Mouse (Mus musculus) adrenal gland, postnatal 10 days (tissue): ENCODE results near the gene Aym1. TPM values are rescaled to one million over a fixed set of nuclear protein-coding genes. Genes with fewer than 3 reads are reported as not detected.
"Not testable (repeated sequence)": the region's sequence is repeated elsewhere in the genome, so short reads cannot be mapped to it uniquely, and the experiment has no call there.

Source experiments
- DNase-seq: peaks from one replicate; pipeline ENCODE4 v3.0.0; 2021; ENCODE audit warnings: mixed read lengths
- long read RNA-seq, 2 experiments: library from polyadenylated mRNA; stranded (forward); transcript quantifications; one replicate each; pipeline ENCODE4 v2.0.0; 2021
- total RNA-seq, 2 experiments: library from RNA; stranded (reverse); gene quantifications; 2 replicates each; pipeline ENCODE4 v1.2.3; 2021

Gene Aym1
- total RNA-seq: not detected
- long read RNA-seq, experiment 1: 0 reads
- long read RNA-seq, experiment 2: 0 reads

GRCm38 (mm10) chr5:113357186-113357585 is at the start of gene Aym1:
Aym1 (plus strand) TSS chr5:113357294.
- no peak for DNase-seq

DNA sequence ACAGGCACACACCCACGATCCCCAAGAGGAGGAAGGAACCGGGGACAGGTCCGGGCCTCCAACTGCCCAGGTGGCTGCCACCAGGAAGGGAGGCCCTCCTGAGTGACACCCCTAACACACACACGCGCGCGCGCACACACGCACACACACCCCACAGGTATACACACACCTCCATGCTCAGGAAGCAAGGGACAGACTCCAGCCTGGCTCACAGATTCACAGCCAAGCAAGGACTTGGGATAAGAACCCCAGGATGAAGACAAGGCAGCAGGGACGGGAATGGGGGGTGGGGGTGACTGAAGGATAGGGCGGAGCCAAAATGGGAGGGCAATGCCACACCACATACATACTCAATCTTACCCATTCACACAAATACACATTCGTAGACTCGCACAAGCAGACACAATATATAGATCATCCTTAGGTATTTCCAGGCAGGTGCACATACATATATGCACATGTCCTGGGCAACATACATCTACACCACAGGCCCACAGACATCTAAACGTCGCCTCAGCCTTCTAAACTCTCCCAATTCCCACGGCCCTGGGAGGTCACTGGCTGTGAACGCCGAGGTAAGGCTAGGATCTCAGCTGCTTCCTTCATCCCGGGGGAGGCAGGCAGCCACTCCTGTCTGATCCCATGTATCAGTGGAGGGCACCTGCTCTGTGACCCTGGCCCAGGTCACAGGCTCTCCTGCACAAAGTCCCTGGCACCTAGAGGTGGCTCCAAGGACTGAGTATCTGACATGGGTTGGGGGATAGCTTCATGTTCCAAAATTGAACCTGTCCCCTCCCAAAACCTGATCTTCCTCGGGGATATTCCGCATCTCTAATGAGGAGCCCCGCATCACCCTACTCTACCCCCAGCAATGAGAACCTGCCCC is 47.4 kb upstream of the Aym1 start:
- DNase-seq: no peak

DNA sequence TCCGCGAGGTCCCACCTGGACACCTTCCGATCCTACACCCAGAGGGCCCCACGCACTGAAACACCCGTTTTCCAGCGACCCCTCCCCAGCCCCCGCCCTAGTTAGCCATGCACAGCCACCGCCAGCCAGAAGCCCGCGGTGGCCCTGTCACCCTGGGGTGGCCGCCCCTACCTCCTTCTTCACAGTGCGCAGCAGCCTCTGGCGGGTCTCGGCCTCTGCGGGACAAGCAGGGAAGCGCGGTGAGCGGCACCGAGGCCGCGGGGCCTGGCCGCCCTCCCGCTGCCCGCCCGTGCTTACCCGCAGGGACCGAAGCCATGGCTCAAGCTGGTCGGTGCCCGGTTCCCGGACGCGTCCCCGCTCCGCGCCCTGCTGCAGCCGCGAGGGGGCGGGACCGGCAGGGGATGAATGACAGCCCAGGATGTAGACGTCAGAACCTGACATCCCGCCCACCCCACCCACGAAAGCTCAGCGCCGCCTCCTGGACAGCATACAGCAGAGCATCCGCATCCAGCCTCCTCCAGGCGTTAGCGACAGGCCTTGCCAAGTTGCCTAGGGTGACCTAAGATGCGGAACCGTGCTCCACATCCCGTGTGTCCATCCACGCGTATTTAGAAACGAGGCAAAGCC is 46.6 kb upstream of the Aym1 start, which contains the start of gene Sgsm1:
Sgsm1 (minus strand) TSS at position 410 of the 627 bp plus-strand sequence.
- DNase-seq: peak; percentile 74

GRCm38 (mm10) chr5:113313998-113314397 is 43.1 kb upstream of the Aym1 start:
- peak; percentile 79 for DNase-seq

DNA sequence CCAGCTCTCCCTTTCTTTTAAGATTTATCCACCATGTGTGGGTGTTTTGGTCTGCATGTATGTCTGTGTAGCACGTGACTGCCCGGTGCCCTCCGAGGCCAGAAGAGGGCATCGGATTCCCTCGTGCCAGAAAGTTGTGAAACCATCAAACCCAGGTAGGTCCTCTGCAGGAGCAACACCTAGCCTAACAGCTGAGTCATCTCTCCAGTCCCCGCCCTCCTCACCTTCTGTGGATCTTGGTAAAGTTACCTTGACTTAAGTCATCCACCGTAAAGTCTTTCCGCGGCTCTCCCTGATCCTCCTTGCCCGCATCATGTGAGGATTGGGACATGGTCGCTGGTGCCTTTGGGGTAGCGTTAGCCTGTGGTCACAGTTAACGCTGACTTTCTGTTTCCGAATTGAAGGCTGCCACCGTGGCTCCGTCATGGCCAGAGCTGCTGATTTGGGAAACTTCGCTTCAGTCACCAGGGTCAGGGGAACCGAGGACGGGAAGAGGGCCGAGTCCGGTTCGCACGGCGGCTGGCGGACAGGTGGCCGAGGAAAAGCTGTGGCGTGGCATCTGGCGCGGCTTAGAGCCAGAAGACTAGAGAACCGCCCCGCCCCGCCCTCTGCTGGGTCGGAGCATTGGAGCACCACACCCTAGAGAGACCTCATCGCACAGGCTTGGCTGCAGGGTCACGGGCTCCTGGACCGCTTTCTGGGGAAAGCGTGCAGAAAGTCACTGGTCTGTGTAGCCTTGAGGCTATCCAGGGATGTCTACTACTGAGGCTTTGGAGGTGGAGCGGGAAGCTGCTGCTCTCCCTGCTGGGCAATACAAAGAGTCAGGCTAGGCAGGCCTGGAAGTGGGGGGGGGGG is 33.1 kb upstream of the Aym1 start:
- peak; percentile 32 for DNase-seq

DNA sequence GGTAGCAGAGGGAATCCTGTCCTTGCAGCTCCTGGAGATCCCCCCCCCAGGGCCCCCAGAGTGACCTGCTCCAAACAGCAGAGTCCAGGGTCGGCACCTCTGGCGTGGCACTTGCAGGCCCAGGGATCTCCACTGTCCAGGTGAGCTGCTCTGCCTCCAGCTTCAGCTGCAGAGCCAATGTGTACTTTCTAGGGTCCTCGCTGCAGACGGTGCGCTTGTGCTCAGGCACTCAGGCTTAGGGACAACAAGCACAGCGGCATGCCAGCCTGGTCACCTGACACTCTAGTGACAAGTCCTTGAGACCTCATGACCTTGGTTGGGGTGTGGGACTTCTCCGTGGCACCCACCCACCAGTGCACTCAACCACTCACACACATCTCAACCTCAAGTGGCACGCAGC is 27.6 kb upstream of the Aym1 start:
- no peak for DNase-seq

DNA sequence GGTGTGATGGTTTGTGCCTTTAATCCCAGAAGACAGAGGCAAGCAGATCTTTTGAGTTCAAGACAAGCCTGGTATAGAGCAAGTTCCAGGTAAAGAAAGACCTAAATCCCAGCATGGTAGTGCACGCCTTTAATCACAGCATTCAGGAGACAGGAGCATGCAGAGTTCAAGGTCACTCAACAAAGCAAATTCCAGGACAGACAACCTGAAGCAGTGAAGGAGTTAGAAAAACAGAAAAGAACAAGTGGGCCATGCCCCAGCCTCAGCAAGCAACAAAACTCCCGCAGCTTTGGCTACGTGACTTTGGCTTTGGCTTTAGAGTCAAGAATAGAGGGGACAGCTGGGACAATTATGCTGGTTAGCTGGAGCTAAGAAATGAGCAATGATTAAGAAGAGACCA is 26.9 kb upstream of the Aym1 start:
- DNase-seq: no peak

DNA sequence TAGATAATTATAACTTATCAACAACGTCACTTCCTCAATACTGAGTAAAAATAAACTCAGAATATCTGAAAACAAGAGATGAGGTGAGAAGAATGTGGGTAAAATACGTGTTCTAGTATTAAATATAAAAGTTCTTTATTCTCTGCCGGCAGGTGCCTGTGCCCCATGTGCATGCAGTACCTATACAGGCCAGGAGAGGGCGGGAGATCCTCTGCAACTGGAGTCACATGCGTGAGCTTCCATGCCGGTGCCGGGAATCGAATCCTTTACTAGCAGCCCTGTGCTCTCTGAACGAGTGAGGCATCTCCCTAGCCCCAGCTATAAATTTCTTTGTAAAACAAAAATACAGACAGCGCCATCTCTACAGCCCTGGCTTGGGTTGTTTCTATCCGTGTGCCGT is 24.9 kb upstream of the Aym1 start:
- no peak for DNase-seq

DNA sequence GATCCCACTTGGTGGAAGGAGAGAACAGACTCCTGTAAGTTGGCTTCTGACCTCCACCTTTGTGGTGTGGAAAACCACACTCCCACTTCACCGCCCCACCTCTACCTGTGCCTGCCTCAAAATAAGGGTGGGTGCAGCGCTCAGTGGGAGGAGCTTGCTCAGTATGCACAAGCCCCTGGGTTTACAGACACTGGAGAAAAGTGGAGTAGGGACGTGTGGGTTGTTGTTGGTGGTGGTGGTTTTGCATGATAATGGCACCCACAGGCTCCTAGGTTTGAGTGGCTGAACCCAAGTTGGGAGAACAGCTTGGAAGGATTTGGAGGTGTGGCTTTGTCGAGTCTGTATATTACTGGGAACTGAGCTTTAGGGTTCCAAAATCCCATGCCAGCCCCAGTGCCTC is 24.2 kb upstream of the Aym1 start:
- no peak for DNase-seq

DNA sequence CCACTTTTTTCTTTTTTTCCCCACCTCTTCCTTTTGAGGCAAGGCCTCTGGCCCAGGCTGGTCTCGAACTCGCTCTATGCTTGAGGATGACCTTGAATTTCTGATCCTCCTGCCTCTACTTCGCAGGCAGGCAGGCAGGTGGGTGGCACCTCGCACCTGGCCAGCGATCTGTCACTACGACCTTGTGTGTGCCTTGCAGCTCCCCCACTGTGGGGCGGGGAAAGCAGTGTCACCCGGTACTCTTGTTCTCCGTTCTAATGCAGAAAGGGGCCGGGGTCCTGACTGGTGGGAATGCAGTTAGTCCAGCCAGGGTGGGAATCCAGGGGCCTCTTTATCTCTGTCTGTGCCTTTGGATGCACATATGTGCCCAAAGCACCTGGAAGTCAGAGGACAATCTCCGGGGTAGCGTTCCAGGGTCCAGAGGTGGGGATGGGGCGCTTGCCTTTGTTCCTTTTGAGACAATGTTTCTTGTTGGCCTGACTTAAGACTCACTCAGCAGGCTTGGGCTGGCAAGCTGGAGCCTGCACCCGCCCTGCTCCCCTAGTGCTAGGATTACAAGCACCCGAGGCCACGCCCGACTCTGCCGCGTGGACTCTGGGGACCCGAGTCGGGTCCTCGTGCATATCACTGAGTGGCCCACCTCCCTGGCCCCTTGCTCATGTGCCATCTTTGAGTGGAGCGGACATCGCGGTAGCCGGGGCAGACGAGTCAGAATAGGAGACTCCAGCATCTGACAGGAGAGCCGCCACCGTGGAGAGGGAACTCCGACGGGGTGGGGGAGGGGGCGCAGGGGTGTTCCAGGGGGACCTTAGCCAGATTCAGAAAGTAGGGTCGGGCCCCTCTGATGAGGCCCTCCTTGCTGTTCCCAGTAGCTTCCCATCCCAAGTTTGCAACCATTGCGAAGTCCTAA is 22.2 kb upstream of the Aym1 start:
- no peak for DNase-seq

DNA sequence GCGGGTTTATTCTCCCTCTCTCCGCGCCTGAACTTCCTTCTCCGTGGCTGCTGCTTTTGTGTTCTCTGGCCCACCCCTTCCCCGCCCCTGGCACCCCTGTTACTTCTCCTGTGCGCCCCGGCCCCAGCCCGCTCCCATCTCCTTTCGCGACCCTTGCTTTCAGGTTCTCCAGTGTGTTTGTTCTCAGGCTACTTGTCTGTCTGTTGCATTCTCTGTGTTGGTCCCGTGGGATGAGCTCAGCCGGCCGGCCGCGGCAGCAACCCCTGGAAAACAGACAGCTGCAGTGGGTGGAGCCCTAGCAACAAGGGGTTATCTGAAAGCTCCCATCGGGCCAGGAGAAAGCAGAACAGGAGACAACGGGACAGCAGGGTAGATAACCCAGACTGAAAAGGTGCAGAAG is 21.4 kb upstream of the Aym1 start:
- DNase-seq: no peak

- DNase-seq: no peak
Measured at GRCm38 (mm10) chr5:113336281-113336680, 20.8 kb upstream of the Aym1 start.

DNA sequence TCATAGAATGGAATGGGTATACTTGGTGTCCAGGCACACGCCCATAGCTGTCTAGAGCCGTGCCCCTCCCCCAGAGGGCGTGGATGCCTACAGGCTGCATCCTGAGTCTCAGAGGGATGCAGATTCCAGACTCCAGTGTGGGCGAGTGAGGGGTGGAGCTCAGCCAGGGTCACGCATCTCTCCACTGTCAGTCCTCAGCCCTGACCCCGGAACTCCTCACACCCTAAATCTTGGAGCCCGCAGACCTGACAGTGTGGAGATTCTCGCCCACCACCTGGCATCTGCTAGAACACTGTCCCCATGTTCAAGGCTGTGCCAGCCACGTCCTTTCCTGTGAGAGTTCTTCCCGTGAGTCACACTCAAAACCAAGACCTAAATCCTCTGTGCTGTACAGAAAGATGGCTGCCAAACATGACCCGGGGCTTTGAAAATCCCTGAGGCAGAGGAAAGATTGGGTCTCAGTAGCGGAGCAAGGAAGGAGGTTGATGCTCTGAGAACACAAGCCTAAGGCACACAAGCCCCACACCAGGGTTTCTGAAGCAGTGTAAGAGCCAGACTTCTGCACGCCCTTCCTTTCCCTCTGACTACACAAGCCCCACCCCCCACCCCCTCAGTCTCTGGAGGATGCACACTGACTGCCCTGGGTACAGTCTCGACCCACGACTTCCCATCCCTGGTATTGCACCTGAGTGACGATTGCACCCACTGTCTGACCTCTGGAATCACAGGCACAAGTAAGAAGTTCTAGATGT is 12.3 kb upstream of the Aym1 start:
- no peak for DNase-seq

DNA sequence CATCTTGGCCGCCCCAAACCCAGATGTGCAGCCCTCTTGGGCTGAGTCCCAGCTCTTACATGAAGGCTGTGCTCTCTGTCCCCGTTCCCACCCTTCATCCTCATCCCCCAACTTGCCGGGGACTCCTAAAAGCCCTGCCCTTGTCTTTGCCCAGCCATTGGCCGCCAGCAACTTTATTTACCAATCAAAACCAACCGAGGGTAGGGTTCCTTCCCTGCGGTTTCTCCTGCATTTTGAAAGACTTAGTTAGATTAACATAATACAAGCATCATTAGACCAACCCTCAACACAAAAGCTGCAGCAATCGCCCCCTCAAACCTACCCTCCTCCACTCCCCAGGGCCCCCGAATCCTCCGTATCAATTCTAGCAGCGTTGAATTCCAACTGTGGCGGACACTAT is 11.3 kb upstream of the Aym1 start:
- DNase-seq: no peak

DNA sequence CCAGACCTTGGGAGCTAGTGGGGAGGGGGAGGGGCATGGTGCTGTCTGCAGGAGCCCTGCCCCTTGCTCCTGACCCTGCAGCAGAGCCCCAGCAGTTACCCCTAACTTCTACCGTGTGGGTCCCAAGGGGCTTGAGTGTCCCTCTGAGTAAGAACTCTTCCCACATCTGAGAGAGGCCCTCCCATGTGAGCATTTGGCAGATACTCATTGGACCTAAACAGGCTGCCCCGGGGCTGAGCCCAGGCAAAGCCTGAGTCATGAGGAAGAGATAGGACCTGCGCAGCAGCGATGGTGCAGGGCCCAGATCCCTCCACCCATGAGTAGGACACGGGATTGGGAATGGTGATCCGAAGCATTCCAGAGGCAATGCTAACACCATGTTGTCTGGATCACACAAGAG is 10.4 kb upstream of the Aym1 start:
- DNase-seq: not testable (repeated sequence)

DNA sequence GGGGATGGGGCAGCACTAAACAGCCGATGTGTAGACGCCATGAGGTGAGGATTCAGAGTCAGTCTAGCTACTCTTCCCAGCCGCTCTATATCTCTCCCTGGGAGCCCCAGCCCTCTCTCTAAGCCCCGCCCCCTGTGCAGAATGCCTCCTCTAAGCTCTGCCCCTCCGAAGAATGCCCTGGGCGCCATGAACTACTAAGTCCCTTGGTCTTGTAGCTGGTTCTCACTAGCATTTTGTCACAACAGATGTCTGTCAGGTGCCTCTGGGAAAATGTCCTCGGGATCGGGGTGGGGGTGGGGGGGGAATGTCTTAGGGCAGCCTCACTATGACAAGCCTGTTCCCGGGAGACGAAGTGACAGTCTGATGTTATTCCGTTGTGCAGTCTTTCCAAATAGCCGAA is 9.5 kb upstream of the Aym1 start:
- no peak for DNase-seq

GRCm38 (mm10) chr5:113348597-113348996 is 8.5 kb upstream of the Aym1 start:
- DNase-seq: no peak

DNA sequence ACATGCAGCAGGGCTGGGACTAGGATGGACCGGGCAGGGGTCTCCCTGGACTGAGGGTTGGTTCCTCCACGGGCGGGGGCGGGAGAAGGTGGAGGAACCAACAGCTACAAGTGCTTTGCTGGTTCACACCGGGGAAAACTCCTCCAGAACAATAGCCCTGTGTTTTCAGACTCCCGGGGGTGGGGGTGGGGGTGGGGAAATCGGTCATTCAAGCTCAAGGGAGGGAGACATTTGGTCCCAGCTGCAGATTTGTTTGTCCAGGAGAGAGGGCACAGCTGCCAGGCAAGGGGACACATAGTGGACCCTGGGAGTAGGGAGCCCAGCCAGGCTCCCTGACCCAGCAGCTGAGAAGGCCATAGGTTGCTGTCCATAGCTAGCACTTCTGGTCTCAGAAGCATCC is 7.9 kb upstream of the Aym1 start:
- no peak for DNase-seq

DNA sequence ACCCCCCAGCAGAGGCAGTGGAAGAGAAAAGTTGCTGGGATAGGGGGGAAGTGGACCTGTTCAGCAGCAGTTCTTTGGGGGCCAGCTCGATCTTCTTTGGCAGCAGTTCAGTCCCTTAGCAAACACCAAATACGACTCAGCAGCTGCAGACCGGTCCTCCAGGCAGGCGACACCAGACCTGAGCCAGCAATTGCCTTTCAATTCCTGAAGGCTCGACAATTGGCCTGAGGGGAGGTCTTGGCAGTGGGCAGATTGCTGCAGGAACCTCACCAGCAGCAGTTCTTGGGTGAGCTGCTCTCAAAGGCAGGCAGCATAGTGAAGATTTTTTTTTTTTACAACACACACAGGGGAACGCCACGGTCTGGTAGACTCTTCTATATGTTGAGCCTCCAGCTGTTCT is 7.3 kb upstream of the Aym1 start:
- no peak for DNase-seq

GRCm38 (mm10) chr5:113351768-113352167 is 5.3 kb upstream of the Aym1 start:
- no peak for DNase-seq

DNA sequence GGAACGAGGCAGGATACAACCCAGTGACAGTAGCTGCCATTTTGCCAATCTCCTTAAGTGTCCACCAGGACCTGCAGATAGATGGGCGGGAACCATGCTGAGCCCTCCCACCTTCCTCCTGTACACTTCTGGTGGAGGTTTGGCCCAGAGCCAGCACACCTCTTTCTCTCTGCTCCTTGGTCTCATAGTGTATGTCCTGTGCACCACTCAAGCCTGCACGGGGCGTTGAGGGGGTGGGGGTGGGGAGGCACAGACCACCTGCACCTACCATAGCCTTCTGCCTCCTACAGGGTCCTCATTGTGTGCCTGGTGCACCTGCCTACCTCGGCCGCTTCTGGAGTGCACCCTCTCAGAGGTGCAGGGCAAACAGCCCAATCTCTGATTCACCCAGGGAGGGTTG is 4.5 kb upstream of the Aym1 start:
- no peak for DNase-seq
